Mouse (Mus musculus): ENCODE results near the gene Tlr5. TPM values are rescaled to one million over a fixed set of nuclear protein-coding genes. Genes with fewer than 3 reads are reported as not detected.

Tlr5 gene
- polyA plus RNA-seq, 1 experiment from 2014 or later = 0.24 TPM

DNA sequence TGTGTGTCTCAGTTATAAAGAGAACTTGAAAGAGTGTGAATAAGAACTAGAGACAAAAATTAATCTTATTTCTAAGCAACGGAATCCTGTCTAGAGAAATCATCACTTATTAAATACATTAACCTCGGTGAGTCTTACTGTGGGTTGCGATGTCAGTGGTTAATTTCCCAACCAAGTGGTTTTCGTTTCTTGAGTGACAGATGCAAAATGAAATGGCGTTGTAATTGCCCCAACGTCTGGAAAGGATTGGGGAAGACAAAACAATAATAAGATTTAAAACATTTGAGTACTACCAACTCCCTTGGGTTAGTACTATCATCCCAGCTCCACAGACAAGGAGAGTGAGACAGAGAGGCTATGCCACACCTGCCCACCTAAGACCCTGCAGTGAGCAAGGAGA, 9.0 kb upstream of the Tlr5 start:
- Histone ChIP-seq H3K9me3 (ENCODE audit: control insufficient read depth, low read length) (no peaks in the 10 kb centered on the region), H3K27ac (ENCODE audit: low read depth, low read length) (no peak overlapping the region), H3K27me3 (ENCODE audit: control insufficient read depth, insufficient read depth, low read length) (no peaks in the 10 kb centered on the region), H3K4me1 (ENCODE audit: control insufficient read depth, insufficient read depth, low read length) (no peaks in the 10 kb centered on the region), H3K36me3 (ENCODE audit: control insufficient read depth, insufficient read depth, low read length) (no peaks in the 10 kb centered on the region), H3K9ac (replicated peaks; ENCODE audit: low read depth, low read length) (no peak overlapping the region), H3K4me2 (ENCODE audit: low read depth, low read length) (no peak overlapping the region), H3K4me3 (ENCODE audit: low read depth, low read length) (no peak overlapping the region)
- 78% methylated on average over 6 of the region's 6 CpGs for WGBS
- ATAC-seq (ENCODE audit: low read depth) = no peak

GRCm38 (mm10) chr1:182951298-182951697, 3.3 kb upstream of the Tlr5 start:
- WGBS = 65% methylated on average over 9 of the region's 9 CpGs
- no peak for ATAC-seq (ENCODE audit: low read depth)

GRCm38 (mm10) chr1:182953165-182953564, 1.4 kb upstream of the Tlr5 start:
- 41% methylated on average over 3 of the region's 3 CpGs for WGBS
- Histone ChIP-seq H3K9ac (replicated peaks; ENCODE audit: low read depth, low read length) (no peak overlapping the region), H3K4me3 (ENCODE audit: low read depth, low read length) (no peak overlapping the region), H3K4me1 (ENCODE audit: control insufficient read depth, insufficient read depth, low read length) (no peaks in the 10 kb centered on the region), H3K36me3 (ENCODE audit: control insufficient read depth, insufficient read depth, low read length) (no peaks in the 10 kb centered on the region), H3K27ac (ENCODE audit: low read depth, low read length) (no peak overlapping the region), H3K27me3 (ENCODE audit: control insufficient read depth, insufficient read depth, low read length) (no peaks in the 10 kb centered on the region), H3K4me2 (ENCODE audit: low read depth, low read length) (no peak overlapping the region), H3K9me3 (ENCODE audit: control insufficient read depth, low read length) (no peaks in the 10 kb centered on the region)
- no peak; the same call in 1 of the 2 replicates for ATAC-seq (ENCODE audit: low read depth)

More at GRCm38 (mm10) chr1:182951298-182951697, 3.3 kb upstream of the Tlr5 start:
- Histone ChIP-seq H3K27me3 (ENCODE audit: control insufficient read depth, insufficient read depth, low read length) (no peaks in the 10 kb centered on the region), H3K27ac (ENCODE audit: low read depth, low read length) (no peak overlapping the region), H3K4me1 (ENCODE audit: control insufficient read depth, insufficient read depth, low read length) (no peaks in the 10 kb centered on the region), H3K9me3 (ENCODE audit: control insufficient read depth, low read length) (no peaks in the 10 kb centered on the region), H3K9ac (replicated peaks; ENCODE audit: low read depth, low read length) (no peak overlapping the region), H3K4me2 (ENCODE audit: low read depth, low read length) (no peak overlapping the region), H3K4me3 (ENCODE audit: low read depth, low read length) (no peak overlapping the region), H3K36me3 (ENCODE audit: control insufficient read depth, insufficient read depth, low read length) (no peaks in the 10 kb centered on the region)

GRCm38 (mm10) chr1:182953667-182954066, 921 bp upstream of the Tlr5 start:
- WGBS = 85% methylated on average over 4 of the region's 4 CpGs
- no peak for ATAC-seq (ENCODE audit: low read depth)
- Histone ChIP-seq H3K4me1 (ENCODE audit: control insufficient read depth, insufficient read depth, low read length) (peaks cover under 1% of the 10 kb centered on the region; the same call in 1 of the 2 replicates), H3K9ac (replicated peaks; ENCODE audit: low read depth, low read length) (no peak overlapping the region), H3K4me3 (ENCODE audit: low read depth, low read length) (no peak overlapping the region), H3K27me3 (ENCODE audit: control insufficient read depth, insufficient read depth, low read length) (no peaks in the 10 kb centered on the region), H3K9me3 (ENCODE audit: control insufficient read depth, low read length) (no peaks in the 10 kb centered on the region), H3K4me2 (ENCODE audit: low read depth, low read length) (no peak overlapping the region), H3K36me3 (ENCODE audit: control insufficient read depth, insufficient read depth, low read length) (no peaks in the 10 kb centered on the region), H3K27ac (ENCODE audit: low read depth, low read length) (no peak overlapping the region)

GRCm38 (mm10) chr1:182955047-182955620, 546 bp downstream of the Tlr5 start:
- Histone ChIP-seq H3K9ac (replicated peaks; ENCODE audit: low read depth, low read length) (0 out of 2 replicates have a peak overlapping the region, but pooled peaks have one; percentile 21), H3K4me2 (ENCODE audit: low read depth, low read length) (peak overlapping the region; percentile 58), H3K9me3 (ENCODE audit: control insufficient read depth, low read length) (no peaks in the 10 kb centered on the region), H3K27ac (ENCODE audit: low read depth, low read length) (no peak overlapping the region), H3K36me3 (ENCODE audit: control insufficient read depth, insufficient read depth, low read length) (no peaks in the 10 kb centered on the region), H3K27me3 (ENCODE audit: control insufficient read depth, insufficient read depth, low read length) (no peaks in the 10 kb centered on the region), H3K4me1 (ENCODE audit: control insufficient read depth, insufficient read depth, low read length) (peaks cover 12% of the 10 kb centered on the region), H3K4me3 (ENCODE audit: low read depth, low read length) (peak overlapping the region; percentile 26)
- ATAC-seq (ENCODE audit: low read depth) = no peak
- WGBS = 9% methylated on average over 15 of the region's 15 CpGs

DNA sequence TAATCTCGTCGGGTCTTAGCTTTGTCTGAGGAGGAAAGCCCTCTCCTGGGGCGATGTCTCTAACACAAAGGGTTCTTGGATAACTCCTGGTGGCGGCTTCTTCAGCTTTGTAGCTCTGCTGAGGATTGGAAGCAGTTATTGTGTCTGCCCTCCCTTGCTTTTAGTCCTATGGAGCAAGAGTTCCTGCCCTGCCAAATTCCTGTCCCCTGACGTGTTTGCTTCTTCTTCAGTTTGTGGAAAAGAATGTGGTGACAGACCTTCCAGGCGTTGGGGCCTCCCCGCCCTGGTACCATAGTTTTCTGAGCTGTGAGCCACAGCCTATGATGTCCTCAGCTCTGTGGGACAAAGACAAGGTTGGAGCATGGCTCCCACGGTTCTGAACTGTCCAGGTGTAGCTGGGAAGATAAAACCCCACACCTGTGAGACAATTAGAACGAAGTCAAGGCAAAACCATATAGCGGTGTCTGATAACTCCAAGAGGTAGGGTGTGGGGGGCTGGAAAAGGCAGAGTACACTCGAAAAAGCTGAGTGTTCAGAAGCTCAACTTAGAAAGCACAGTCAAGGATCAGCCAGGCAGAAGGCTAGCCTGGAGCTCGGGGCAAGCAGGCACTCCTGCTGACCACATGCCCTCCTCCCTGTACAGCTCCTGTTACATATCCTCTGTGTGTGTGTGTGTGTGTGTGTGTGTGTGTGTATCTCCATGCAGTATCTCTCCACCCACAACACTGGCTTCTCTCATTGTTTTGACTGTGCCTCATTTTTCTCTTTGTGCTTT, 1.8 kb downstream of the Tlr5 start:
- H3K4me2 ChIP-seq (ENCODE audit: low read depth, low read length) = no peak overlapping the region
- H3K9me3 ChIP-seq (ENCODE audit: control insufficient read depth, low read length) = no peaks in the 10 kb centered on the region
- no peak overlapping the region for H3K27ac ChIP-seq (ENCODE audit: low read depth, low read length)
- peaks cover 12% of the 10 kb centered on the region for H3K4me1 ChIP-seq (ENCODE audit: control insufficient read depth, insufficient read depth, low read length)
- 77% methylated on average over 12 of the region's 12 CpGs for WGBS
- H3K36me3 ChIP-seq (ENCODE audit: control insufficient read depth, insufficient read depth, low read length) = no peaks in the 10 kb centered on the region
- no peak overlapping the region for H3K9ac ChIP-seq (replicated peaks; ENCODE audit: low read depth, low read length)
- no peaks in the 10 kb centered on the region for H3K27me3 ChIP-seq (ENCODE audit: control insufficient read depth, insufficient read depth, low read length)
- no peak for ATAC-seq (ENCODE audit: low read depth)
- no peak overlapping the region for H3K4me3 ChIP-seq (ENCODE audit: low read depth, low read length)

- no peaks in the 10 kb centered on the region for H3K9me3 ChIP-seq (ENCODE audit: control insufficient read depth, low read length)
- no peaks in the 10 kb centered on the region for H3K36me3 ChIP-seq (ENCODE audit: control insufficient read depth, insufficient read depth, low read length)
- WGBS = 81% methylated on average over 16 of the region's 16 CpGs
- H3K4me3 ChIP-seq (ENCODE audit: low read depth, low read length) = no peak overlapping the region
- ATAC-seq (ENCODE audit: low read depth) = no peak
- no peak overlapping the region for H3K27ac ChIP-seq (ENCODE audit: low read depth, low read length)
- H3K27me3 ChIP-seq (ENCODE audit: control insufficient read depth, insufficient read depth, low read length) = no peaks in the 10 kb centered on the region
- H3K4me2 ChIP-seq (ENCODE audit: low read depth, low read length) = no peak overlapping the region
- H3K4me1 ChIP-seq (ENCODE audit: control insufficient read depth, insufficient read depth, low read length) = peaks cover 12% of the 10 kb centered on the region
- H3K9ac ChIP-seq (replicated peaks; ENCODE audit: low read depth, low read length) = no peak overlapping the region
Measured at GRCm38 (mm10) chr1:182957001-182957757, 2.6 kb downstream of the Tlr5 start.

- Histone ChIP-seq H3K4me2 (ENCODE audit: low read depth, low read length) (no peak overlapping the region), H3K9me3 (ENCODE audit: control insufficient read depth, low read length) (no peaks in the 10 kb centered on the region), H3K36me3 (ENCODE audit: control insufficient read depth, insufficient read depth, low read length) (no peaks in the 10 kb centered on the region), H3K4me3 (ENCODE audit: low read depth, low read length) (no peak overlapping the region), H3K27ac (ENCODE audit: low read depth, low read length) (no peak overlapping the region), H3K27me3 (ENCODE audit: control insufficient read depth, insufficient read depth, low read length) (no peaks in the 10 kb centered on the region), H3K9ac (replicated peaks; ENCODE audit: low read depth, low read length) (no peak overlapping the region), H3K4me1 (ENCODE audit: control insufficient read depth, insufficient read depth, low read length) (peaks cover 12% of the 10 kb centered on the region)
- ATAC-seq (ENCODE audit: low read depth) = no peak
- WGBS = 78% methylated on average over 13 of the region's 13 CpGs
Measured at GRCm38 (mm10) chr1:182957826-182958544, 3.4 kb downstream of the Tlr5 start.

All from neural tube, embryonic 14.5 days (tissue).